Mouse (Mus musculus) heart, adult 9 months (tissue): ENCODE measurements at regions not wholly inside any gene's neighbourhood (a gene's known extent, or its start where the extent isn't known, plus 50 kb on each side); places are given as distances from the start of the nearest gene placed in this dataset.

Source experiments
- DNase-seq, 2 experiments: peaks; one replicate each; pipeline ENCODE4 v3.0.0; 2022; ENCODE audit warnings: low spot score in 2 of 2

DNA sequence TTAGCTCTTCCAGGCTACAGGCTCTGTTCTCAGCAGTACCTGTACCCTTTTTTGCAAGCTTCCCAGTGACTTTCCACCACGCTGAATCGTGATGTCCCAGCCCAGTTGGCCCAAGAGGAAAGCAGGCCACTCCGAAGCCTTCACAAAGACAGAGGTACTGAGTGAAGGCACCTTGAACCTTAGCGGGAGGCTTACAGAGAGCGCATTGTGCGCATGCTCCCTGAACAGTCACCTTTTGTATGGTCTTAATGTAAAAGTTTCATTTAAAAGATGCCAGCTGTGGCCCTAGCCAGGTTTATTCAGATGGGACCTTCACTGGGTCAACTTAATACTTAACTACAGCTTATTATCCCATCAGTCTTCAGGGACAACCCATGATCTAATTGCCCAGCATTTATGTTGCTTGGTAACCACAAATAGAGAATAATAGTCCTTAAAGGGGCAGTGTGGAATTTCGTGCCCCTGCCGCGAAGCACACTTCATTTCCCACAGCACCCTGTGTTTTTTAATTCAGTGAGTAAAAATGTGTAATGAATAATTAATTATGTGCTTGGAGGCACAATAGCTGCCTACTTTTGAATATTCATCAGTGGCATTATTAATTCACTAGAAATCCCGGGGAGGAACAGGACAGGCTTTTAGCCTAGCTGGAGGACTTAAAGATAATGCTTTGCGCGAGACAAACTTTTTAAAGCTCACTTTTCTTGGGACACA is 111.3 kb upstream of the Vrk1 start:
- DNase-seq: no peak

DNA sequence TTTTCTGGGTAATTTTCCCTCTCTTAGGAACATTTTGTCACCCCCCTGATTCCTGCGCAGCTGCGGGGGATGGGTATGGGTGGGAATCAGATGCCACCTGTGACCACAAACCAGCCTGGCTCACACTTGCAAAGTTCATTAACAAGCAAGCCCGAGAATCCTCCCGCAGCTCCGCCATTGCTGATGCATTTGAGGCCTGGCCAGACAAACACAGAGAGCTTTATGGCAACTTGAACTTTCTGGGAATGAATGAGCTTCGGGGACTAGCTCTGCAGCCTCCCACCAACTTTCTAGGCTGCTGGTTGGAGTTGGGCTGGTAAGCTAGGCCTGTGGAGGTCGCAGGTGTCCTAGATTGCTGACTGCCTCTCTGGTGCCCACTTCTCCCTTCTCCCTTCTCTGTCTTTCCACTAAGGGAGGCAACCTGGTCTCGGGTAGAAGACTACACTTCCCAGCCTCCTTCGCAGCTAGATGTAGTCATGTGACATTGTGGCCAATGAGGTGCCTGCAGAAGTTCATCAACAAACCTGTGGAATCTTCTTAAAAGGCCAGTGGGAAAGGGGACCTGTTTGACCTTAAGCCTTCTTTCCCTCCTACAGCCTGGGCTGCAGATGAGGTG is 110.6 kb upstream of the Vrk1 start:
- DNase-seq: no peak

DNA sequence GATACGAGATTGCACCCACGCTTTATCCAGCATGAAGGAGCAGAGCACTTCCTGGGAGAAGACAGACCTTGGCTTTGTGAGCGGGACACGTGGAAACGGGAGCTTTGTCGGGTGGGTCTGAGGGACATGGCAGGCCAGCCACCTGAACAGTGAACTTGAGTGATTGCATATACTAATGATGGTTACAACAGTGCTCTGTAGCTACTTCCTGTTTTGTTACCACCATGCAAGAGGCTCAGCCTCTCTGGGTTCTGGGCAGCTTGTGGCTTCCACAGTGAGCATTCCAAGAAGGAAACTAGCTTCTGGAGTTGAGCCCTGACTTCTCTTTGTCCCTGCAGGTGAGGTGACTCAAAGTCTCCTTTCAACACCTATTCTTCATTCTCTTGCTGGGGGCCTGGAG is 109.5 kb upstream of the Vrk1 start:
- DNase-seq: no peak

DNA sequence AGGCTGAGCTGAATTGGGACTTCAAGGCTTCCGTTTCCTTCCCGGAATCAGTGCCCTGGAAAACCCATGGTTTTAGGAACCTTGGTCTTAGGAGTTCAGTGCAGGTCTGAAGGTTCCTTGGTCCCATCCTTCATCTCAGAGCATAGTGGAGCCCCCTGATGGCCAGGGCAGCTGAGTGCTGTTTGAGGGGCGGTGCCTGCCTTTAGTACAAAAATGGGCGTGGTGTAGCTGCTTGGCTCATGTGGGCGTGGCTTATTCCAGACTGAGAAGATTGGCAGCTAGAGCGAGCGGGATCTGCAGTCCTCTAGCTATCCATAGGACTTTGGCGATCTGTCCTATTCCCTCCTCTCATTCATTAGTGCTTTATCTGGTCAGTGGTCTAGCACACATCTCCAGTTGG is 107.0 kb upstream of the Vrk1 start:
- no peak for DNase-seq

DNA sequence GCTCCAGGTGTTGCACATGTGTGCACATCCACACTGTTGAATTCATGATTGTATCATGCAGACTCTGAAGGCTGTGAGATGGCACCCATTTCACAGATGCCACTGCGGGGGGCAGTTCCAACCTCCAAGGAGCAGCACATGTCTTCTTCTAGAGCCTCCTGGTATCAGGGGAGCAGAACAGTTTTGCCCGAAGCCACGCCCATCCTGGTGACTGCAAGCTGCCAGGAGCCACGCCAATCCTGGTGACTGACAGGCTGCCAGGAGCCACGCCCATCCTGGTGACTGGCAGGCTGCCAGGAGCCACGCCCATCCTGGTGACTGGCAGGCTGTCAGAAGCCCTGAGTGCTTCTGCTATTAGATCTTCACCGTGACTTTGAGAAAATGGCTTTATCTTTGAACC is 103.4 kb upstream of the Vrk1 start:
- no peak for DNase-seq

DNA sequence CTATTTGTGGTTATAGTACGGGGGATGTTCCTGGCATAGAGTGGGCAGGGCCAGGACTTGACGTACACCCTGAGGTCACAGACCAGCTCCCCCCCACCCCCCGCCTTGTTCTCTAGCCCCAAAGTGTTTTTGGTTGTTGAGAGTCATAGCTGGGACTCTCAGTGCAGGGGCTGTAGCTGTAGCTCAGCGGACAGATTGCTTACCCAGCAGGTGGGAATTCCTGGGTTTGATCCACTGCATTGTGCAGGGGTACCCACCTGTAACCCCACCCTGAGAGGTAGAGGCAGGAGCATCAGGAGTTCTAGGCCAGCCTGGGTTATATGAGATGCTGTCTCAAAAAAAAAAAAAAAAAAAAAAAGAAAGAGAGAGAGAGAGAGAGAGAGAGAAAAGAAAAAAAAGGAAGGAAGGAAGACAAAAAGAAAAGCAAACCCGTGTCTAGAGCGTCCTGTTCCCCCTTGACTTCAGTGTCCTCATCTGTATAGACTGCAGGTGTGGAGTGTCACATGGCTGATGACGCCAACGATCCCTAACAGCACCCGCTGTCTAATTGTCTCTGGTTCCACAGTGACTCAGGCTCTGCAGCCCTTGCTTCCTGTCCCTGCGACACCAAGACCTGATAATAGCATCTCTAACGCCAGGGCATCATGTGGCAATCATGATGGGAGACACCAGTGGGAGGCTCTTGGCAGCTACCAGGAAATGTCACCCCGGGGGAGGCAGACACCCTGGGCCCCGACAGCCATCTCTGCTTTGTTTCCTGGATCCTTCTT is 102.0 kb upstream of the Vrk1 start:
- DNase-seq: no peak

DNA sequence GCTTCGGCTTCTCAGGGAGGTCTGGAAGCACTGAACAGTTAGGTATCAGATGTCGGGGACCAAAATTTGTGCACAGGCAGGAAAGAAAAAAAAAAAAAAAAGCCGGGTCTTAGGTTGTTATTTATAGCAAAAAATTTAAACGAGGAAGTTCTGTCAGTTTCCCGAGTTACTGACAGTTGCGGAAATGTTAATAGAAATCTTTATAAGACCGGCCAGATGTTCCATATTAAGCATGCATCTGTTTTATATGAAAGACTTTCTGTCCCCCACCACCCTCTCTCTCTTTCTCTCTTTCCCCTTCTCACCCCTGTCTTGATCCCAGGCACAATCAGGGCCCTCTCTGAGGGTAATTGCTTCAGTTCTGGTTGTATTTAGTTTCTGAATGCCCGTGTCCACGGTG is 98.5 kb upstream of the Vrk1 start:
- no peak for DNase-seq

DNA sequence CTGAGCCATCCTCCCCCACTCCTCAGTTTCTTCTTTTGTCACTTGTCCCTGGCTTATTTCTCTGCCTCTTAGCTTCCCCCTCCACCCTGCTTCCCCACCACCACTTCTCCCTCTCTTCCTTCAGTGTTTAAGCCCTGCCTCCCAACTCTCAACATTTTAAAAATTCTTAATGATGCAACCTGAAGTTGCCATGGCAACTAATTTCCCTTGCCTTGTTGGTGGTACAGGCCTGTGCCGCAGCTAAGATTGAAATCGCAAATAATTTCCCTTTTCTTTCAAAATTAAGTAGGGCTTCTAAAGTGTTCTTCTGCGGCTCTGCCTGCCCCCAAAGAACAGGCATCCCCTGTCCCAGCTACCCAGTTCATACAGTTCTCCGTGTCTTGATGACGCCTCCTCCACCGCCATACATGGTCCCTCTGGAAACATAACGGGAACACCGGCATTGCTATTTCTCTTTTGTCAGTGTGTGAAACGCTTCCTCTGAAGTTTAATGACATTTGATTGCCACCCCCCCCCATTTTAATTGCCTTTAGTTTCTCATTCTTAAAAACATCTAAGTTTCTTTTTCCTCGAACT is 92.6 kb upstream of the Vrk1 start:
- DNase-seq: no peak

DNA sequence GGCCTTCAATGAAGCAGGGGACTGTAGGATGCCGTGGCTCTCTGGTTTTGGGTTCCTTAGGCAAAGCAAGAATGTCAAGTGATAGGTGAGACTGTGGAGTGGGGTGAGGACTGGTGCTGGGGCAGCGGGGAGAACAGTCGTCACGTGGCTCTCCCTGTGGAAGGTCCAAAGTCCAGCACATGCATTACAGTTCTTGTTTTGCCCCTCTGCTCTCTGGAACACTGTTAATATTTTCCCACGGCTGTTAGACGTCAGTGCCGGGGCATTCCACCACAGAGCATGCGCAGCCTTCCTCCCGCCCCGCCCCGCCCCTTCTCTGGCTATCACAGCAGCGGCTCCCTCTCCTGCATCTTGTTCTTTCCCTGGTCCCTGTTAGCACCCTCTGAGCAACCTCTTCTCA is 91.3 kb upstream of the Vrk1 start:
- DNase-seq: no peak

DNA sequence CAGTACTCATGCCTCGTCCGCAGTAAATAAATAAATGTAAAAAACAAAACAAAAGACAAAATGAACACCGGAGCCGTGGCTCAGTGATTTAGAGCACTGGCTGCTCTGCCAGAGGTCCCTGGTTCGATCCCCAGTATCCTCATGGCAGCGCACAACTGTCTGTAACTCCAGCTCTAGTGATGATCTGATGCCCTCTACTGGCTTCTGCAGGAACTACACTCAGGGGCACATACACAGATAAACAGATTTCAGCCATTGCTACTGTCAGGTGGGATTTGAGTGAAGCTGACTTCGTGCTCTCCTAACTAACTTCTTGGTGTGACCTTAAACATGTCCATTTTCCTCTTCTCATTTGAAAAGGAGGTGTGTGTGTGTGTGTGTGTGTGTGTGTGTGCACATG is 82.8 kb upstream of the Vrk1 start:
- DNase-seq: no peak

DNA sequence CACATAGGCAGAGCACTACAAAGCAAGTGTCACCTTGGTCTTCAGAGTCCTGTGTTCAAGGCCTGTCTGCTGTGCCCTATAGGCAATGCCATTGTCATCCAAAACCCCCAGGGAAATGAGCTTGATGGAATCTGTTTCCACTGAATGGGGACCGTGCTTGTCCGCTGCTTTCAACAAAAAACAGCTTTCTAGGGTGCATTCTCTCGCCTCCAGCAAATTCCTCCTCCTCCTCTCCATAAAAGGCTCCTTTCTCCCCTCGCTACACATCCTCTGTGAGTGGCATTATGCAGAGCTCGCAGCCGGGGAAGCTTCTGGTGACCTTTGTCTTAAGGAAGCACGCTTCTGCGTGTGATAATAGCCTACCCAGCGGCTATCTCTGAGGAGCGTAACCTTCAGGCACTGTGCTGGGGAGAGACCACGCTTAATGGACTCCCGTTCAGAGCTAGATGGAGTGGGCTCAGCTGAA is 80.5 kb upstream of the Vrk1 start:
- DNase-seq: no peak

DNA sequence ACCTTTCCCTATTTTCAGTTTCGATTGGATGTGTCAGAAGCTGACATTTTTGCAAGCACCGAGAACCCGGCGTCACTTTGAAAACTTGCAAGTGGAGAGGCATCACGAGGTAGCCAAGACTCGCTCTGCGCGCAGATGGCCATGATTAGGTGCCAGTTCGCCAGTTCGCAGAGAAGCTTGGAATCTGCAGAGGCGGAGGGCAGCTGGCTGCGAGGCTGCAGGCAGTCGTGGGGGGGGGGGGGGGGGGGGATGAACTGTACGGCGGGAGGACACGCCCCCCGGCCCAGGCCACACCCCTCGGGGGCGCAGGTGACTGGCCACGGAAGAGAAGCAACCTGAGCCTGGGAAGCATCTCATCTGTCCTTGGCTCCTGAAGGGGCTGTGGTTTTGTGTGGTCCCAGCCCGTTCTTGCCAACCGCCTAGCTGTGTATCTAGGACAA is 74.6 kb upstream of the Vrk1 start:
- no peak for DNase-seq

DNA sequence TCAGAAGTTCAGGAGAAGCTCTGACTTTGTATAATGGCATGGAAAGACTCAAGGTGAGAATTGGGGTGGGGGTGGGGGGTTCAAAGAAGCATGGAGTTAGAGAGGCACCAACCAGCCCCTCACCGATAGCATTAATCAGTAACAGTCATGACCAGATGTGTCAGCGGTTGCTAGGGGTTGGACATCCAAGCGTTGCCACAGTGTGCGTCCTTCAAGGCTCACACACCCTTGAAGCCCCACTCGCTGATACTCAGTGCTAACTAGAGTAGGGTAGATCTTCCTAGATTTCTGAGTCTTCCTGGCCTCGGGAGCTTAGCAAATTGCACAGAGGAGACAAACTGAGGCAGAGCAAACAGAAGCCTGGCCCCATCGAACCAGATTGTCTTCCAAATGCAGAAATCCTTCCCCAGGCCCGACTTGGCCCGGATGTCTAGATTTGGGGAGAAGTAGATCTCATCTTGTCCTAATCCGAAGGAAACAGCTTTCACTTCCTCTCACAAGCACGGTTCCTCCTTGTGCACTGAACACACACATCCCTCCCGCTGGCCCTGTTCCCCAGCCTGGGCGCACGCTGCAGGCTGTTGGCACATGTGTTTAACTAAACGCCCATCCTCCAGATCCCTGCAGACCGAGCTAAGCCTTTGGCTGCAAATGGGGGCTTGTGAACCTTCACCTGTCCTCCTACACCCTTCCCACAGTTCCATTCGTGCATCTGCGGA is 73.1 kb upstream of the Vrk1 start:
- DNase-seq: peak; percentile 6 to 46

DNA sequence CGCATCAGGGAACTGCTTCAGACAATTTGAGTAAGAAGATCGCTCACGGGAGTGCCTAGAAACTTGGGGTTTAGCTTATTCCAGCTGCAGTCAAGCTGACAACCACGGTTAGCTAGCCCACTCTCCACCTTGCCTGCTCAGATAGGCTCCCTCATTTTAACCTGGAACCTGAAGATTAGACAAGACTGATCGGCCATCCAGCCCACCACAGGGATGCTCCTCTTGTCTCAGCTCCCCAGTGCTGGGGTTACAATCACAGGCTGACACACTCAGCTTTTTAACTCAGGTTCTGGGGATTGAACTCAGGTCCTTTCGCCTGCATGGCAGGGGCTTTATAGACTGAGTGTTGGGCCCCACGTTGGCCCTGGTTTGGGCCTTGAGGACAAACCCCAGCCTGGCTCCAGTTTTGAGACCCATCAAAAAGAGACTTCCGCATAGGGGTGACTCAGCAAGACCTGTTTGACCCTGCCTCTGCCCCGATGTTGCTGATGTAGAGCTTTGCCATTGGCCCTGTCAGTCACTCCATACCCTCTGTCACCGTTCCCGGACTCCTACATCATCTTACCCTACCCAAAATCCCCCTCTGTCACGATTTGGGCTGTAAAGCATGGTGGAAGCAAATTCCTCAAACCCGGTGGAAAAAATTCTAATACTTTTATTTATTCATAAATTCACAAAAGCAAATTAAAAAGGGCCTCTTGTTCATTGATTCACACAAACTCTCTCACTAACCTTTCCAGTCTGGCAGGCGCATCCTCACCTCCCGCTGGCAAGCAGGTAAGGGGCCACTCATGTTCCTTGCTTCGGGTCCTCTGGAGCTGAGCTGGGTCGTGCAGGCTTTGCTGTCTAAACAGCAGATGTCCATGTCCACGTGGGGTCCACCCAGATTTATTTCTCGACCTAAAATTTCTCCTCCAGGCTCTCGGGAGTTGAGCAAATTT is 67.6 kb upstream of the Vrk1 start:
- no peak for DNase-seq

DNA sequence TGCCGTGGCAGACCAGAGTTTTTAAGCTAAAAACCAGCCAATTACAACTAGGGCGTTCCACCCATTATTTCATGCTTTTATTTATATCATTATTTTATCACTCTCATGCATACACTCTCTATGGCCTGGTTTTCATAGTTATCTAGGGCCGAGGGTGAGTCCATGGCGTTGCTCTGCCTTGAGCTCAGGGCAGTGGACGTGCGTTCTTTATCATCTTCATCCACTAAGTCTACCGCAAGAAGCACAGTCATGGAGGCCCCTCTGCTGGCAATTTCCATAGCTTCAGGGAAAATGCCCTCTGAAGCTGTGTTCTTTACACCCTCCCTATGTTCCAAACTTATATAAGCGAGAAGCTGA is 67.0 kb upstream of the Vrk1 start:
- no peak for DNase-seq

DNA sequence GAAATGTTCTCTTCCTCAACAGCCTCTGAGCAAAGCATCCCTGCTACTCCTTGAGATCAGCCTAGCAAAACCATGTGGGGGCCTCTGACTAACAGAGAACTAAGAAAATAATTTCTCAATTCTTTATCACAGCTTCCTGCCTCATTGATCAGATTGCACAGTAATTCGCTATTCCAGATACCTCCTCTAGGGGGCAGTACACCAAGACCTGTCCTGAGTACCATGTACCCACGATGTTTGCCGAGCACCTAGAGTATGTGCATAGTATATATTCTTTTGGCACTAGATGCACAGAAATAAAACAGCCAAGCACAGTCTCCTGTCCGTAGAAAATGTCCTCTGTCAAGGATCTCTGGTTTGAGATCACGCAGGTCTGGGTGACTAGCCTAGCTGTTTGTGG is 62.7 kb upstream of the Vrk1 start:
- DNase-seq: no peak

DNA sequence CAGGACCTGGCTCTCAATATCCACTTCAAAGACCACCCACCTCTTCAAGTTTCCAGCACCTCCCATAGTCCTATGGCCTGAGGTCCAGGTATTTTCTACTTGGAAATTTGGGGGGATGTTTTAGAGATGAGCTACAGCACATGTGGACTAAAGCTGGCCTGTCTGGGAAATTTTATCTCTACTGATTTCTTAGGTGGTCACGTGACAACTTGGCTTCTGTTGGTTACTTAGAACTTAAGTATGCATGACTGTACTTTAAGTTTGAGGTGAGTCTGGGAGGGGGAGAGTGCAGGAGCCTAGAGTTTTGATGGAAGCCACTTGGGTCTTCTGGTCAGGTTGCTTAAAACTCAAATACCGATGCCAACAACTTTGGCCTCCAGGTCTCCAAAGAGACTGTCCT is 61.7 kb upstream of the Vrk1 start:
- no peak for DNase-seq

DNA sequence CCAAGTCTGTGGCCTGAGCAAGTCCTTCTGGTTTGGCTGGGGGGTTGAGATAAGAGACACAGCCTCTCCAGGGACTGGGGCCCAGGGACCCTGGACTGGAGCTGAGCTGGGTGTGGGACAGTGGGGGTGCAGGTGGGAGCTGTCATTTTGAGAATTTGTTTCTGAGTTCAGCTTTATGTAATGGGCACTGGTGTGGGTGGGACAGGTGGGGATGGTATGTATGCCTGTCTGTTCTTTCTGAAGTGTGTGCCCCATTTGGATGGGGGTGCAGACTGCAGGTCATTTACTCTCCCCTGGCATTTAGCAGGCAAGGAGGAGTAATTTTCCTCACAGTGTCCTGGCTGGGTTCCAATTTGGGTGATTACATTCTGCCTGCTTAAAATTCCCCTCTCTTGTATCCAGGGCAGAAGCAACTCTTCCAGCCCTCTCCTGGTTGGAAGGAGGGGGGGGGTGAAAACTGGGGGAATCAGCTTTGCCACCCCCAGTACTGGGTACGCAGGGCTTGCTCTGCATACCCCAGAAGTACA is 54.2 kb upstream of the Vrk1 start:
- DNase-seq: no peak

DNA sequence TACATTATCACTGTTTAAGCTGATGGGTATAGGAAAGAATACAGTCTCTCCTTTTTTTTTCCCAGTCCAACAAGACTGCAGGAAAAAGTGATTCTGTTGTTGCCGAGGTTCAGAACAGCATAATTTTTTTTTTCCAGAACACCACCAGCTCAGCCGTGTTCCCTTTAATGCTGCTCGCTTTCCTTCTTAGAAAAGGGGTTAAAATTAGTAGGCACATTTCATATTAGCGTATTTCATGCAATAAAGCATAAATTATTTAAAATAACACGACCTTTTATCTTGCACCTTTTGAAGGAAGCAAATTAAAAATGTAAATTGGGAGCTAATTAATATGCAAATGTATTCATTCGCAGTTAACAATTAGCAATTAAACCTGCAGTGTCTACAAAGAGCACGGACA is 50.3 kb upstream of the Vrk1 start:
- DNase-seq: no peak
